Mouse (Mus musculus): ENCODE results near the gene Fam213a.
A peak's percentile ranks its signal among the peaks of the same experiment; 100 is the strongest.

The Fam213a gene

DNA sequence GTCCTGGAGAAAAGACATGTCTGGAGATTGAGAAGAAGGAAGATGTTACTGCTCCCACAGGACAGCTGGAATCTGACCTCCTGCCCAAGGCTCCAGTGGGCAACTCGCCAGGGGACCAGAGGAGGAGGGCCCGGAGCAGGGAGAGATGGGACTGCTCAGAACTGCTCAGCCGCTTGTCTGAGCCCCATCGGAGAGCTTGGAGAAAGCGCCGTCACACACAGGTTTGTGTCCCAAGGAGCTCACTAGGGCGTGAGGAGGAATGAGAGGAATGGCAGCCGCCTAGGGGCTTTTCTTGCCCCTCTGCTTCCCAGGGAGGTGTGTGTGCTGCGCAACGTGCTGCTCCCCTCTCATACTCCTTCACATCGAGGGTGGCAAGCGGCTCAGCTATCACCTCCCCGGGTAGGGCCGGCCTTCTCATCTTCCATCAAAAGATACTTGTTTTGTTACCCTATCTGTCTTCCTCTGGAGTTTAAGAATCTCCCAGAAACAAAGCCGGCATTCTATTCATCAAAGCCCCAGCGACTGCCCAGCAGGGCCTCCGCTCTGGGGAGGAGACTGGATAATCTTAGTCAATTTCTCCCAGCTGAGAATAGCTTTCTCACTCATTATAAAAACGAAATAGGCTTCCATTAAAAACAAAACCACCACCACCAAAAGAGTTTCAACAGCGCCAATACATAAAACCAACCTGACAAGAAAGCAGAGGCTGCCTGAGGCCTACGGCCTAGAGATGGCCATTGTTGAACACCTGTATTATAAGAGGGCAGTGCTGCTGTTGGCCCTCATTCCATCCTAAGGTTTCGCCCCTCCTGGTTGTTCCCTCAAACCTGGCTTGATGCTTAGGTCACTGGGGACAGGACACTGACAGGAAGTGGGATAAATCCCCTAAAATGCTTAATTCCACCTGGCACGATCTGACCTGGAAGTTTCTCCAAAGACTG is 9.1 kb downstream of the Fam213a start:
- peak in 1 of 2 experiments; percentile 40 for DNase-seq

DNA sequence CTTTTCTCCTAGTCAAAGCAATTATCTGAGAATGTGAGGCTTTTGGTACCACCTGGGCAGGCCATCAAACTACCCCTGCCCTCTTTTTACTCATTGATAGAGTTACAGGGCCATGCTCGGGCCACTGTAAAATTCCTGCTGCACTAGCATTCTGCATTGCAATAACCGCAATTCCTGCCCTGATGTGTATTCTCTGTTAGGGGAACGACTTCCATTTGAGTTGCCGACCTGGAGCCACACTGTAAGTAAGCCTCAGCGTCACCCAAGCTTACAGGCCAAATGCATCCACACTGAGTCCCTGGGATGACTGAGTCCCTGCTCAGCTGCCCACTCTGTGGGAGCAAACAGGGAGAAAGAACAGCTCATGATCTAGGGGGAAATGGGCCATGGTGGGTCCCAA is 12.0 kb downstream of the Fam213a start:
- no peak for DNase-seq

DNA sequence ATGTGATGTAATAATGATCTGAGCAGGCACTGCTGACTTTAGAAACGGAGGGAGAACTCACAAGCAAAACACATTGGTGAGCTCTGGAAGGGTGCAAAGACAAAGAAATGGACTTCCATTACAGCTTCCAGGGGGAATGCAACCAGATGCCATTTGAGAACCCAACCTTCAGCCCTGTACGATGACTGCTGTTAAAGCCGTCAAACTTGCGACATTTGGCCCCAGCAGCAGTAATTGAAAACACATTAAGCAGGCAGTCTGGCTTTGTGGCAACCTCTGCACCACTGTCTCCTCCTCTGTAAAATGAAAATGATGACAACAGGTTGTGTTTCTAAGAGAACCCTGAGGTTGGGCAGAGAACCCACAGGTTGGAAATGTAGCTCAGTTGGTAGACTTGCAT is 12.8 kb downstream of the Fam213a start:
- no peak for DNase-seq

DNA sequence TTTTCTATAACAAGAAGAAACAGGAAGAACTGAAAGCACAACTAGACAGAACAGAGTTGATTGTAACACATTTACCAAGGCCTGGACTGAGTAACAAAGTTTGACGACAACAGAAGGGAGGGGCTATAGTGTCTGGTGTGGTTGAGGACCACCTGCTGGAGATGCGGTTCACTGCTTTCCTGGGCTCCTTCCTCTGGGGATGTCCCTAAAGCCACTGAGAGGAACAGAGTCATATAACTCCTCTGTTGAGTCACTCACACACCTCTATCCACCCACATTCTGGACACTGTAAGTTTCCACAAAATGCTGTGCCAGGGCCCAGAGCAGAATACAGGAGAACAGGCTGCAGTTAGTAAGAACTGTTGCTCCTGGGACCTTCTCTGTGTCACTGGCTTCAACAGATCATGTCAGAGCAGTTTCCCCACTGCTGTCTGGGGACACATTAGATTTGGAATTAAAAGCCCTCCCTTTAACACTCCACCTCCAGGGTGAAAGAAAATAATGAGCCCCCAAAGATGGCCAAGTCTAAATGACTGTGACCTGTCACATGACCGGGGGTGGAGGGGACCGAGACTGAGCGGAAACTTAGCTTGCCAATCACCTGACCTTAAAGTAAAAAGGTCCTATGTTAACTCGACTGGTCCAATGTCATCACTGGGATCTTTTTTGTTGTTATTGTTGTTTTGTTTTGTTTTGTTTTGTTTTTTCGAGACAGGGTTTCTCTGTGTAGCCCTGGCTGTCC is 13.5 kb downstream of the Fam213a start:
- no peak for DNase-seq

DNA sequence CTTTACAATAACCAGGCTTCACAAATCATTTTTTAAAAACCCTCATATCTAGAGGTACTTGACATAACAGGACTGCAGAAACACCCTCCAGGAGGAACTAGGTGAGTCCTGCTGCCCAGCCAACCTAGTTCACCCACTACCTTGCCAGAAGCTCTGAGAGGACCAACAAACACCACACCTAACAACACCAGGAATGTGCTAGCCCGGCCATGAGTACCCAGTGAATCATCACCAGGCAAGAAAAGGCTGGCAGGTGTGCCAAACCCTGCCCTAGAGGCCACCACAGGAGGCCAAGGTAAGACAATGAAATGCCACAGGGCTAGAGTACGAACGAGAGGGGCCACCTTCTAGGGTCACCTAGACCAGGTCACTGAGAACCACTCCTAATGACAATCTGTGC is 17.4 kb downstream of the Fam213a start:
- no peak for DNase-seq

- DNase-seq, result no peak
Observed at GRCm38 (mm10) chr14:40992464-40992863, 21.1 kb downstream of the Fam213a start.

DNA sequence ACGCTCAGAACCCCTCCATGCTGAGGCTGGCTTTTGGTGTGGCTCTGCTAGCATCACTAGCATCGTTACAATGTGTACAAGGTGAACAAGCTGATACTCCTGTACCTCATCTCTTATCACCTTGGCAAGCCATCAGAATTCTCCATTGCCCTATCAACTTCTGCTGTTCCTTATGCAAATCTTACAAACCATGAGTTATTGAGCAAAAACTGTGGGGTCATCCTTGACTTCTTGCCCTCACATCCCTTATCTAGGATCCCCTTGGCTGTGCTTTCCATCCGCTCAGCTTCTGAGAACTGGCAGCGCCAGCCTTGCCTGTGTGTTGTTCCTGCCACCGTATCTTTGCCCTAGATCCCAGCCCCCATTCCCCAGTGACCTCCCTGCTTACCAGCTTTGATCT is 24.8 kb downstream of the Fam213a start:
- DNase-seq, result no peak

GRCm38 (mm10) chr14:40987184-40987583 is 26.4 kb downstream of the Fam213a start:
- DNase-seq, result no peak

- DNase-seq, result no peak
Observed at GRCm38 (mm10) chr14:40985635-40986034, 28.0 kb downstream of the Fam213a start.

DNA sequence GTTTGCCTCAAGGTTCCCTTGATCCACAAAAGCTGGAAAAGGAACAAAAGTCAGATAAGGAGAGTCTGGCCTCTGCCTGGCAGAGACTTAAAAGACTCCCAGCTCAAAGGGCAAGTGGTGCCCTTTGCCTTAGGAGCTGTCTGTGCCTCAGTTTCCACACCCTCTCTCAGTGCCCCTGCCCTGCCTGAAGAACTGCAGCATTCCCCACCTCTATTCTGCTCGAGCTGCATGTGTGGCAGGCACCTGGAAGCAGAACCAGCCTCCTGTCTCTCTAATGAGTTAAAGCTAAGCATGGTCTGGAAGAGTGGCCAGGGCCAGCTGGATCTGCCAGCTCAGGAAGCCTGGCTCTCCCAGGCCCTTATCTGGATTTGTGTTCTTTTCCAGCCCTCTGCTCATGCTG is 33.9 kb downstream of the Fam213a start:
- DNase-seq, result no peak

- DNase-seq, result peak in 1 of 2 experiments; percentile 61
Observed at GRCm38 (mm10) chr14:40979002-40979401, 34.6 kb downstream of the Fam213a start.

DNA sequence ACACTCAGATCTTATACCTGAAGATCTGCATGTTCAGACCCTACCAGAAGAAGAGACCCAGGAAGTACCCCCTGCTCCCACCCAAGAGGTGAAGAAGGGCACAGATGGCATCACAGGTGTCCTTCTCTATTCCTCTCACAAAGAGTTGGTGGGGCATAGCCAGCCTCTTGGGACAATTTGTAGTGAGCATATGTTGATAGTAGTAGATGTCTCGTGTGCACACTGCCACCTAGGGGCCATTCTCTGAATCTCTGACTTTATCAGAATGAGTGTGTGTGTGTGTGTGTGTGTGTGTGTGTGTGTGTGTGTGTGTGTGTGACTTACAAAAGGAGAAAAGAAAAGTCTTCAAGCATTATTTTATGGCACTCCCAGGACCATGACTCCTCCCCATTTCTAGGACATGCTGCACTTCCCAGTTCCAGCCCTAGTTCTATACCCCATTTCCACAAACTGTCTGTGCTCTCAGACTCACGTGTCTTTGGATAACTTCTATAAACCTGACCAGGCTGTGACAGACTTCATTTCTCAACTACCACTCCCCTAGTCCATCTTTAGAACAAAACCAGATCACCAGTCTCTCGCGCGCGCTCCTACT is 38.4 kb downstream of the Fam213a start:
- DNase-seq, result peak; percentile 65 to 80

DNA sequence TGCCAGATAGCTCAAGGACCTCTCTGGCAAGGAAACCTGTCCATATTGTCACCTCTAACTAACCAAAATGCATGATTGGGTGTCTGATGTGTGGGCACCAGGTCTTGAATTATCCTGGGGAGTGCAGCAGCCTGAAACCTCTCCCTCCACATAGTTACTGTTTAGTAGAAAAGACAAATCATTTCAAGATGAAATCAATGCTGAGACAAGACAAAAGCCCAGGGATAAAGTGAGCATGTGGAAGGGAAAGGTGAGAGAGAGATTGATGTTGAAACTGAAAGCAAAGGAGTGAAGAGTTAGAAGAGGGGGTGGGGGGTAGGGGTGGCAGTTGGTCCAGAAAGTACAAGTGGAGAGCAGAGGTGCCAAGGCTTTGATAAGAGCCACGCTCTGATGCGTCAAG is 45.5 kb downstream of the Fam213a start:
- no peak for DNase-seq

- no peak for DNase-seq
Observed at GRCm38 (mm10) chr14:40967598-40967900, 46.0 kb downstream of the Fam213a start.

DNA sequence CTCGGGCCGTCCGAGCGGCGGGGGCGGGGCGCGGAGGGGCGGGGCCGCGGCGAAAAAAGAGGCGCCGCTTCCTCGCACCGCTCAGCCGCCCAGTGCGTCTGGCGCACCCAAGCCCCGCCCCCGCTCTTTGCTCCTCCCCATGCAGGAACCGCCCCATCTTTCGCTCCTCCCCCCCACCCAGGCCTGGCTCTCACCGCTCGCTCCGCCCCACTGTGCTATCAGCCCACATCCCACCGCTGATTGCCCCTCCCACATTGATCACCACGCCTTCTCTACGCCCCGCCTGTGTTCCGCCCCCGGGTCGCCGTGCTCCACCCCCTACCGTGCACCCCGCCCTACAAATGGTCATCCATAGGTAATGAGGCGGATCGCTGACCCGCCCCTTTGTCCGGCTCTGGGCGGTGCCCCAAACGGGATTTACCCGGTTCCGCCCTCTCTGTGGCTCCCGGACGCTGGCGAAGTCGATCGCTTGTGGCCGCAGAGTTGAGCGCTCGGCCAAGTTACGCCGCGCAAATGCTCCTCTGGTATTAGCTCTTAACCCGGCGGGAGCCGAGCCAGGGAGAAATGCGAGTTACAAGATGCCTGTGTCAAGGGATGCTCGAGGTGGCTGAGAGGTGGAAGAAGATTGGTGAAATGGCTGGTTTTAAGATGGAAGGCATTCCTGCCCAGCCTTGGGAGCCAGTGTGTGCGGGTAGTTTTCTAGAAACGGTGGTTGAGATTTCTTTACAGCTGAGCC is 46.6 kb downstream of the Fam213a start:
- peak; percentile 96 to 98 for DNase-seq

GRCm38 (mm10) chr14:40966392-40966861 is 47.2 kb downstream of the Fam213a start, which contains the start of gene Tspan14:
TSS of gene Tspan14 (minus strand) at chr14:40966807.
- no peak for DNase-seq

- peak in 1 of 2 experiments; percentile 42 for DNase-seq
Observed at GRCm38 (mm10) chr14:40965507-40966356, 47.9 kb downstream of the Fam213a start.

GRCm38 (mm10) chr14:40964881-40965280 is 48.7 kb downstream of the Fam213a start:
- no peak for DNase-seq

- no peak for DNase-seq
Observed at GRCm38 (mm10) chr14:40964214-40964610, 49.4 kb downstream of the Fam213a start.

- DNase-seq, result no peak
Observed at GRCm38 (mm10) chr14:40963501-40964213, 49.9 kb downstream of the Fam213a start.

Measured in cerebellum, postnatal 25 days (tissue).